Mouse (Mus musculus) R1 (cell line): ENCODE data around the gene Egln1.

ENCODE experiments used
- DNase-seq: peaks from one replicate; pipeline ENCODE4 v3.0.0-alpha.2; 2018; ENCODE audit warnings: low read depth, low spot score

Egln1 gene

DNA sequence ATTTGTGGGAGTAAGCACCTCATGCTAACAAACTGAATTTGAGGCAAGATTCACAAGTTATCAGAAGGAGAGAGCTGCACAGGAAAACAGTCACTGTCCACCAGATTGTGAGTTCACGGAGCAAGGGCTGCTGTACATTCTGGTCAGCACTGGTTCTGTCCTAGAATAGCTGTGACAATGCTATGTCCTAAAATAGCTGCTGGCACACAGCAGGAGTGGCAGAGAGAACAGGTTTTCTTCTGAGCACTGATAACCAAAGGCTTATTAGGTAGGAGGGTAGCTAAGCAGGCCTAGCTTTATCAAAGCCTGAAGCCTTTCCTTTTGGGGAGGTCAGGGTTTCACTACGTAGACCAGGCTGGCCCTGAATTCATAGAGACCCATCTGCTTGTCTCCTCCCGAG is 88.9 kb downstream of the Egln1 start:
- no peak for DNase-seq

DNA sequence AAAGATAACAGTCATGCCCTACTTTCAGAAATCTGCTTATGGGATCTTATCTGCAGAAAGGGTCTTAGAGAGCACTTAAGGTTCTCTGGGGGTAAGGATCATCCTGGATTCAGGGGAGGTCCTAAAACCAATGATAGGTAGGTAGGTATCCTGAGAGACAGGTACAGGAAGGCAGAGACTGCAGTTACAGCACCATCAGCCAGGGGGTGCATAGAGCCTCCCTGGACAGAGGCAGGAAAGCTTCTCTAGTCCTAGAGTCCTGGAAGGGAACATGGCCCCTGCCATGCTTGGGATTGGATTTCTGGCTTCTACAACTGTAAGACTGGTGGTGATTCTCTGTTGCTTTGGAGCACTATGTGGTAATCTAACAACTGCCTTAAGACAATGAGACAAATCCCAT is 89.7 kb downstream of the Egln1 start:
- peak; percentile 76 for DNase-seq
